Mouse (Mus musculus) lung, adult 2 months (tissue): ENCODE measurements around the gene Slc35b2. TPM values are rescaled to one million over a fixed set of nuclear protein-coding genes. Genes with fewer than 3 reads are reported as not detected.

Experiments
- DNase-seq: peaks from one replicate; pipeline ENCODE4 v3.0.0; 2022
- H3K4me1 ChIP-seq: fragments of 200-500 bp; 2 replicates; pipeline ENCODE4 v1.6.1; 2011; ENCODE audit warnings: low read length; ENCODE audit not compliant: control insufficient read depth, insufficient read depth
- H3K4me3 ChIP-seq: fragments of 200-500 bp; replicated peaks from 2 replicates; pipeline ENCODE3; 2011; ENCODE audit warnings: low read depth, mild to moderate bottlenecking, control low read depth, low read length; ENCODE audit errors: extremely low read depth
- CTCF ChIP-seq: fragments of 200-500 bp; IDR thresholded peaks from 2 replicates; pipeline ENCODE4 v1.5.1; 2011; ENCODE audit warnings: mild to moderate bottlenecking, low read length, control low read depth; ENCODE audit not compliant: insufficient read depth
- POLR2A ChIP-seq: fragments of 200-500 bp; IDR thresholded peaks from 2 replicates; pipeline ENCODE4 v1.6.1; 2011; ENCODE audit warnings: low read depth, mild to moderate bottlenecking, control low read depth, low read length, borderline replicate concordance; ENCODE audit errors: extremely low read depth
- WGBS: fragments of 180-500 bp; shearing (Covaris S2); methylation state at CpG from one replicate; pipeline ENCODE4 v1.1.7; 2018; 5-methylcytosine and 5-hydroxymethylcytosine counted together
- polyA plus RNA-seq: library from polyadenylated mRNA; depleted of rRNA; stranded (reverse); fragments of >200 nt; gene quantifications from 2 replicates; pipeline ENCODE4 v1.2.3, GENCODE M21; 2012

The Slc35b2 gene
- polyA plus RNA-seq, 1 experiment: 89.9 TPM

- 84% methylated on average over 7 of the region's 7 CpGs for WGBS
- peaks cover 39% of the 10 kb centered on the region for H3K4me1 ChIP-seq
- TF ChIP-seq POLR2A (no peak), CTCF (no peak)
- no peak overlapping the region for H3K4me3 ChIP-seq
- no peak for DNase-seq
Measured at GRCm38 (mm10) chr17:45588370-45588769, 24.7 kb downstream of the Slc35b2 start.

- TF ChIP-seq CTCF: no peak
- no peak for TF ChIP-seq POLR2A
- Histone ChIP-seq H3K4me3 (no peak overlapping the region), H3K4me1 (peaks cover 41% of the 10 kb centered on the region)
- DNase-seq: no peak
- WGBS: 95% methylated on average over 7 of the region's 7 CpGs
Measured at GRCm38 (mm10) chr17:45589236-45589635, 25.6 kb downstream of the Slc35b2 start.

- WGBS: 89% methylated on average over 8 of the region's 8 CpGs
- no peak for DNase-seq
- Histone ChIP-seq H3K4me1 (peaks cover 36% of the 10 kb centered on the region), H3K4me3 (no peak overlapping the region)
- no peak for TF ChIP-seq POLR2A
Measured at GRCm38 (mm10) chr17:45589844-45590243, 26.2 kb downstream of the Slc35b2 start.

- no peak overlapping the region for H3K4me3 ChIP-seq
- DNase-seq: no peak
- 75% methylated on average over 6 of the region's 6 CpGs for WGBS
- TF ChIP-seq POLR2A (no peak), CTCF (no peak)
- peaks cover 33% of the 10 kb centered on the region for H3K4me1 ChIP-seq
Measured at GRCm38 (mm10) chr17:45590410-45590809, 26.7 kb downstream of the Slc35b2 start.

GRCm38 (mm10) chr17:45591701-45592605 lies 28.3 kb downstream of the Slc35b2 start:
- no peak for DNase-seq
- 40% methylated on average over 16 of the region's 16 CpGs for WGBS
- H3K4me1 ChIP-seq: peaks cover 38% of the 10 kb centered on the region
- TF ChIP-seq POLR2A (0 out of 2 replicates have a peak, but pooled peaks have one; percentile 22), CTCF (no peak)
- H3K4me3 ChIP-seq: peak overlapping the region; percentile 6

- DNase-seq: no peak
- Histone ChIP-seq H3K4me1 (peaks cover 42% of the 10 kb centered on the region), H3K4me3 (no peak overlapping the region)
- 40% methylated on average over 8 of the region's 8 CpGs for WGBS
- TF ChIP-seq CTCF (no peak), POLR2A (no peak)
Measured at GRCm38 (mm10) chr17:45592606-45593431, 29.1 kb downstream of the Slc35b2 start.

GRCm38 (mm10) chr17:45593479-45593878 lies 29.8 kb downstream of the Slc35b2 start:
- no peak overlapping the region for H3K4me3 ChIP-seq
- no peak for TF ChIP-seq CTCF
- no peak for TF ChIP-seq POLR2A
- WGBS: 56% methylated on average over 8 of the region's 8 CpGs
- DNase-seq: no peak
- peaks cover 42% of the 10 kb centered on the region for H3K4me1 ChIP-seq

- no peak overlapping the region for H3K4me3 ChIP-seq
- WGBS: 54% methylated on average over 8 of the region's 8 CpGs
- H3K4me1 ChIP-seq: peaks cover 42% of the 10 kb centered on the region
- TF ChIP-seq POLR2A: no peak
- no peak for DNase-seq
Measured at GRCm38 (mm10) chr17:45594195-45594594, 30.5 kb downstream of the Slc35b2 start.

- DNase-seq: peak; percentile 76
- Histone ChIP-seq H3K4me1 (peaks cover 42% of the 10 kb centered on the region), H3K4me3 (peak overlapping the region; percentile 79)
- TF ChIP-seq CTCF (no peak), POLR2A (peak; percentile 73; the same call in 1 of the 2 replicates)
- WGBS: 1% methylated on average over 58 of the region's 58 CpGs
Measured at GRCm38 (mm10) chr17:45594881-45595735, 31.4 kb downstream of the Slc35b2 start.
